Mouse (Mus musculus) hematopoietic multipotent progenitor cell, adult 10-12 weeks (in vitro differentiated cells): ENCODE measurements around the gene Rbm24. TPM values are rescaled to one million over a fixed set of nuclear protein-coding genes. Genes with fewer than 3 reads are reported as not detected.

Experiments
- polyA plus RNA-seq: library from polyadenylated mRNA; stranded (reverse); fragments of >175 nt; gene quantifications from 2 replicates; pipeline ENCODE4 v1.2.3, GENCODE M21; 2012; ENCODE audit warnings: low replicate concordance

Gene Rbm24
- polyA plus RNA-seq: 0.12 and 0.31 TPM in 2 replicates

DNA sequence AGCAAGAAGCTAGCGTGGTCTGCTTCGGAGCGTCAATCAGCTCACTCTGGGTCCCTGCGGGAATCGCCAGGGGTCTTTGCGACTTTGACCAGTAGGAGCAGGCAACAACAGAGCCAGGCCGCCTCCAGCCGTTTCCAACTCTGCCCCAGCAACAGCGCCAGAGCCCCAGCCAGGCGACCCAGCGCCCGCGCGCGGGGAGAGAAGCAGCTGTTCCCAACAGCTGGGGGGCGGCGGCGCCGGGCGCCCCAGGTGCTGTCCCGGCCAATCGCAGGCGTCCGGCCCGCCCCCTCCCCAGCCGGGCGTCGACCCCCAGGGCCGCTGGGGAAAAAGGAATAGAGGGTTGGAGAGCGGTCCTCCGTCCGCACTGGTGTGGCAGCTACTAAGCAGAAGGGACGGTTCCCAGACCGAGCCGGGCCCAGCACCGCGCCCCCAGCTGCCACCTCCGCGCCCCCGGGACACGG, at the start of gene Rbm24:
Gene Rbm24 (plus strand): TSS at position 294 of the 461 bp plus-strand sequence.

Other genes with a start within 250 kb of the Rbm24 start
- gene Stmnd1, start 144.7 kb upstream of the Rbm24 start, polyA plus RNA-seq: not detected in 2 replicates
- 0.08 and 0.28 TPM in 2 replicates for gene Cap2, start 83.4 kb downstream of the Rbm24 start, polyA plus RNA-seq